Mouse (Mus musculus): Measurements from ENCODE around the gene Lrrc3c. TPM values are rescaled to one million over a fixed set of nuclear protein-coding genes. Genes with fewer than 3 reads are reported as not detected.
A peak's percentile ranks its signal among the peaks of the same experiment; 100 is the strongest.

The Lrrc3c gene
- total RNA-seq (2021), result not detected
- long read RNA-seq, experiment 1, result 0 reads
- long read RNA-seq, experiment 2, result 0 reads

DNA sequence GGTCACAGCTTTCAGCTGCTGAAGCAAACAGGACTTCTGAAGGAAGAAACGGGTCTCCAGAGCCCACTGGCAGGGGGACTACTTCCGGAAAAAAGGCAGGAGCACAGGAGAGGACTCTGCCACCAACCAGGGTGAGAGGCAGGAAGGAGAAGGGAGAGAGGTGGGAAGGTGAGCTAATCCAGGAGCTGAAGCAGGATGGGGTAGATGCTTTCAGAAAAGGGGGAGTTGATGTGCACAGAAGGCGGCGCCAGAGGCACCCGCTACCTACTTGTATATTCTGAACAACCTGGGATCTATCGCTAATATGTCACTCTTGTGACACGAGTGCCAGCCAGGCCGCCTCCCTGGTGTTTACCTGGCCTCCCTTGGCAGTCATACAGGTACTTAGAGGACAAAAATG, at the start of gene Lrrc3c:
Gene Lrrc3c (plus strand): TSS at position 301 of the 400 bp plus-strand sequence.
- no peak for TF ChIP-seq CTCF (IDR thresholded peaks at IDR 0.05)
- no peak for DNase-seq (ENCODE audit: extremely low spot score in 1 of 2, low spot score in 2 of 2)
- intact Hi-C loops (cut with DNase I), result no loop called here
- H3K4me3 ChIP-seq, result no peak within 1 kb of the TSS
- H3K27ac ChIP-seq, result no peak within 1 kb of the TSS

DNA sequence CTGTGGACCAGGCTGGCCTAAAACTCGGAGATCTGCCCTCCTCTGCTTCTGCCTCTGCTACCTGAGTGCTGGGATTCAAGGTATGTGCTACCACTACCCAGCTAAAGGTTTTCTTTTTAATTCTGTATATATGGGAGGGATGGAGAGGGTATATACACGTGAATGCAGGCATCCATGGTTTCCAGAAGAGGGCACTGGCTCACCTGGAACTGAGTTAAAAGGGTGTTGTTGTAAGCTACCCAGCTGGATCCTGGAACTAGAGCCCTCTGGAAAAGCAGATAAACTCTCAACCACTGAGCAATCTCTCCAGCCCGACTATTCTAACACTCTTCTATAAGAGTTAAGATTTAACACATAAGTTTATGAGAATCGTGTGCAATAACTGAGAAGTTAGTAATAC, 48.7 kb upstream of the Lrrc3c start:
- no peak; the same call in 1 of the 2 replicates for TF ChIP-seq CTCF (IDR thresholded peaks at IDR 0.05)
- Histone ChIP-seq H3K4me3 (no peak overlapping the region), H3K27ac (no peak overlapping the region)
- no peak for DNase-seq (ENCODE audit: extremely low spot score in 1 of 2, low spot score in 2 of 2)
- intact Hi-C loops (cut with DNase I), result no loop called here

DNA sequence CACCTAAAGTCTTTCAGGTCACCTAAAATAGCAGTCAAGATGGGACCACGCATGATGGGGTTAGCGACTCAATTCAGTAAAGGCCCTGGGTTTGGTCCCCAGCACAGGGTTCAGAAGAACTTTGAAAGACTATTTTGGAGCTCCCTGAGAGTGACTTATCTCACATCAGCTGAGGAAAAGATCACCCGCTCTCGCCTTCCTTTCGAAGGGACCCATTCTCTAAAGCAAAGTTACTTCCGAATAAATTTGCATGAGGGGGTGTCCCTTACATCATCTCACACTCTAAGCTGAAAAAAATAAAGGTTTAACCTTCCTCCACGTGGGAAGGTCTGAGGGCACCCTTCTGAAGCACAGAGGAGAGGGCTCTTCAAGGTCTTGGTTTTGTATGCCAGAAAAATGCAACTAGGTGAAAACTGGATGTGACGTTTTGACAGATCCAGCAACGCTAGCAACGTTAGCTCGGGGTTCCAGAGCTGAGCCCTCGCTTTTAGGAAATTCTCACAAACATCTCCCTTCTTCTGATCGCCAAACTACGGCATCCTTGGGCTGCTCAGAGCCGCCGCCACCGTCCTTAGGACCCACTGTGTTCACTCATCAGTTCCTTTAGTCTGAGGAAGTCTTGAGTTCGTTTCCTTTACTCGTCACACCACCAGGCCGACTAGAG, 47.6 kb upstream of the Lrrc3c start:
- H3K27ac ChIP-seq, result peak overlapping the region; percentile 87
- H3K4me3 ChIP-seq, result peak overlapping the region; percentile 72
- intact Hi-C loops (cut with DNase I), result loop anchor here (2.0 kb wide), 1 partner anchor 36 kb away; the partner anchor contains the start of gene Ormdl3
- no peak for DNase-seq (ENCODE audit: extremely low spot score in 1 of 2, low spot score in 2 of 2)
- no peak for TF ChIP-seq CTCF (IDR thresholded peaks at IDR 0.05)

DNA sequence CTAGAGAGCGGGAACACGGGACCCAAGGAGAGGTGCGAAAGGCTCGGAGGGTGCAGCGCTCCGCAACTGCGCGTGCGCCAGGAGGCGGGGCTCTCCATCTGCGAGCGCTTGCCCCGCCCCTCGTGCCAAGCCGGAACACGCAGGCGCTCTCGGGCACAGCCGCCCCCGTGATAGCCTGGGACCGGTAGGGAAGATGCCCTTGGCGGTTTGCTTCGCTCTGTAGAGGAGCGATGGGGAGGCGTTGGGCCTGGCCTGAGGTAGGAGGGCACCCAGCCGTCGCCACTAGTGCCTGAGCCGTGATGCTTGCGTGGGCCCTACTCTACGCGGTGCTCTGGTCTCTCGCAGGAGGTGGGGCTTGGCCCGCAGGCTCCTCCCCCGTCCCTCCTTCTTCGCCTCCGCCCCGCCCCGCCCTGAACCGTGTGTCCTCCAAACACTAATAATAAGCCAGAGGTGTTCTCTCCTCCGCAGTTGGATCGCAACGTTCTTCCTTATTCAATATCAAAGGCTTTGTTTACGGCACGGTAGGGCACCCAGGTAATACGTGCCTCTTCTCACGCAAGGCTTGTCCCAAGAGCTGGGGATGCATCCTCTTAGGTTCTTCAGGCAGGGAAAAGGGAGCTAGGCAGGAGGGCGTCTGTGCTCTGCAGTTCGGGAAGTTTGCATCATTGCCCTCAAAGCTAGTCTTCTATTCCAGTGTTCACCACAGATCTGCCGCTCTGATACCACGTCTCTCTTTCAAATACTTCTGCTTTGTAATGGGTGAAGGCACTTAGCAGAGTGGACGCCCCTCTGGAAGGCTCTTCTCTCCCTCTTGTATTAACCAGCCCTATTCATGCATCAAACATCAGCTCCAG, 46.9 kb upstream of the Lrrc3c start, which contains the start of gene Zpbp2:
Gene Zpbp2 (plus strand): TSS at position 123 of the 854 bp plus-strand sequence.
- peak within 1 kb of the TSS; percentile 72 for H3K4me3 ChIP-seq
- intact Hi-C loops (cut with DNase I), result loop anchor here (2.0 kb wide), 1 partner anchor 36 kb away; the partner anchor contains the start of gene Ormdl3
- TF ChIP-seq CTCF (IDR thresholded peaks at IDR 0.05), result no peak; the same call in 1 of the 2 replicates
- DNase-seq (ENCODE audit: extremely low spot score in 1 of 2, low spot score in 2 of 2), result peak; percentile 92
- H3K27ac ChIP-seq, result peak within 1 kb of the TSS; percentile 87

DNA sequence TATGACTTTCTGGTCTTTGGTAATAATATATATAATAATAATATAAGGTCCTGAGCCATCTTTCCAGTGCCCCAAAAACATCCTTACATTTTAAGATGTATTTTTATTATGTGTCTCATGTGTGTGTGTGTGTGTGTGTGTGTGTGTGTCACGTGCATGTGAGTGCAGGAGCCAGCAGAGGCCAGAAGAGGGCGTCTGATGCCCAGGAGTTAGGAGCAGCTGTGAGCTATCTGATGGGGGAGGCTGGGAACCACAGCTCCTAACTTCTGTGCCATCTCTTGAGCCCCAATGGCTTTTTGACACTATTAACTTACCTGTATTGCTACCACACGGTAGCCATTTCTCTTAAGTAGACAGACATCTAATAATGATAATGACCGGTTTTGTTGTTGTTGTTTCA, 44.1 kb upstream of the Lrrc3c start:
- intact Hi-C loops (cut with DNase I), result no loop called here
- no peak for DNase-seq (ENCODE audit: extremely low spot score in 1 of 2, low spot score in 2 of 2)
- Histone ChIP-seq H3K4me3 (no peak overlapping the region), H3K27ac (no peak overlapping the region)
- no peak for TF ChIP-seq CTCF (IDR thresholded peaks at IDR 0.05)

DNA sequence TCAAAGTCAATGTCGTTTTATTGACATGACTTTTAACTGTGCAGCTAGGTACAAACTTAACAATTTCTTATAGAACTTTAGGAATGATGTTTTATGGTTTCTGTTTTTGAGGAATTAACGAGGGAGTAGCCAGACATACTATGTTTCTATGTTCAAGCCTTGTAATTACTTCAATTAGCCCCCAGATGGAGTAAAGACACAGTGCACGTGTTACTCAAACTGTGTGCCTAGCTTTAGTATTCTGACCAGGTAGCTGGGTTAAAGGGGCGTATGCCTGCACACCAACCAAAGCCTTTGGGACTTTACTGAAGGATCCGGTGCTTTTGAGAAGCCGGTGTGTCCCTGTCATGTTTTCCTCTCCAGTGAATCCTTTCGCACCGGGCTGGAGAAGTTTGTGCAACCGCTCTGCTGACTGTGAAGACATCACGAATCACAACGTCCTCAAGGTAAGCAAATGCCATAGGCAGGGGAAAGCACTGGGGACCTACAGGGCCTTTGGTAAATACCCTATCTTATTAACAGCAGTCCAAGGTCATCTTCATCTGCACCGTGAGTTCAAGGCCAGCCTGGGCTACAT, 42.9 kb upstream of the Lrrc3c start:
- no peak overlapping the region for H3K27ac ChIP-seq
- peak; percentile 35 for TF ChIP-seq CTCF (IDR thresholded peaks at IDR 0.05)
- H3K4me3 ChIP-seq, result no peak overlapping the region
- DNase-seq (ENCODE audit: extremely low spot score in 1 of 2, low spot score in 2 of 2), result no peak
- intact Hi-C loops (cut with DNase I), result no loop called here

DNA sequence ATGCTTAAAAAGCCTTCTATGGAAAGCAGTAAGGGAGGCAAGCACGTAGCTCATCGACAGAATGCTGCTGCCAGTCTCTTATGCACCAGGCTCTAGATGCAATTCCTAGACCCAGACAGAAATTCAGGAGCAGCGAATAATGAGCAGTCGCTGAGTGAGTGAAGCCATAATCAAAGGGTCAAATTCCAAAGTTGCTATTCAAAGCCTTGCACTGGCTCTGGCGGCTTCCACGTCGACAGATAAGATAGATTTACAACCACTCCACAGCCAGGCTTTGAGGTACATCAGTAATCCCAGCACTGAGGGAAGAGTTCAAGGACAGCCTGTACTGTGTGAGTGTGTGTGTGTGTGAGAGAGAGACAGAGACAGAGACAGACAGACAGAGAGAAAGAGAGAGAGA, 37.1 kb upstream of the Lrrc3c start:
- no peak for DNase-seq (ENCODE audit: extremely low spot score in 1 of 2, low spot score in 2 of 2)
- Histone ChIP-seq H3K4me3 (no peak overlapping the region), H3K27ac (no peak overlapping the region)
- intact Hi-C loops (cut with DNase I), result no loop called here
- no peak for TF ChIP-seq CTCF (IDR thresholded peaks at IDR 0.05)

DNA sequence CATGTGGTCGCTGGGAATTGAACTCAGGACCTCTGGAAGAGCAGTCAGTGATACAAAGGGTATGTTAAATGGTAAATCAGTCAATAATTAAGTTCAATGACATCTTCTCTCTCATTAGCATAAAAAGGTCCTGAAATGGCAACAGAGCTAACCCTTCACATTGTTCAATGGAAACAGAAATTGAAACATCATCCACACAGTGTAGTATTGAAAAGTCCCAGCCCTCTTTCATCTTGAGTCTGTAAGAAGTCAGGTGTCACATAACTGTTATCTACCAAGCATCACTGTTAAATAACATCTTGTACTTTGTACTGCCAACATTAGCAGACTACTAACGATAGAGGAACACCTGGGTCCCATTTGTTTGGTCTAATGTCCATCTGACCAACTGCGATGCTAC, 35.1 kb upstream of the Lrrc3c start:
- Histone ChIP-seq H3K27ac (no peak overlapping the region), H3K4me3 (no peak overlapping the region)
- intact Hi-C loops (cut with DNase I), result no loop called here
- no peak for DNase-seq (ENCODE audit: extremely low spot score in 1 of 2, low spot score in 2 of 2)
- no peak for TF ChIP-seq CTCF (IDR thresholded peaks at IDR 0.05)

DNA sequence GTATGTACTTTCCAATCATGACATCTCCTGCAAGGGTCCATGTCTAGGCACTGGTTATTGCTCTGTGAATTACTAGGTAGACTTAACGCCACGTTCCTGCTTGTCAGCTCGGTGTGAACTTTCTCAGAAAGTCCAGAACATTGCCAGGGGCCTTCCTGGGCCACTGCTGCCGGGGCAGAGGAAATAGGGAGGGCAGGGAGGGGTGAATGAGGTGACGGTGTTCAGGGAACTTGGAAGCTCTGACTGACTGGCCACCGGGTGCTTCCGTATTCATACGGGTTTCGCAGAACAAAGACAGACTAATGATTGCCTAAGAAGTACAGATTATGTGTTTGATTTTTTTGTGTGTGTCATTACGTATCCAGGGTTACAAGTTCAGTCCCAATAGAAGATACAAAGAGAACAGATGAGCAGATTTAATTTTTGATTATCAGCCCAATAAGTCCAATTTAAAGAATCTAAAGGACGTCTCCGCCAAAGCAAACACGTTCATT, 34.1 kb upstream of the Lrrc3c start:
- Histone ChIP-seq H3K27ac (no peak overlapping the region), H3K4me3 (no peak overlapping the region)
- no peak for DNase-seq (ENCODE audit: extremely low spot score in 1 of 2, low spot score in 2 of 2)
- intact Hi-C loops (cut with DNase I), result no loop called here
- TF ChIP-seq CTCF (IDR thresholded peaks at IDR 0.05), result no peak

DNA sequence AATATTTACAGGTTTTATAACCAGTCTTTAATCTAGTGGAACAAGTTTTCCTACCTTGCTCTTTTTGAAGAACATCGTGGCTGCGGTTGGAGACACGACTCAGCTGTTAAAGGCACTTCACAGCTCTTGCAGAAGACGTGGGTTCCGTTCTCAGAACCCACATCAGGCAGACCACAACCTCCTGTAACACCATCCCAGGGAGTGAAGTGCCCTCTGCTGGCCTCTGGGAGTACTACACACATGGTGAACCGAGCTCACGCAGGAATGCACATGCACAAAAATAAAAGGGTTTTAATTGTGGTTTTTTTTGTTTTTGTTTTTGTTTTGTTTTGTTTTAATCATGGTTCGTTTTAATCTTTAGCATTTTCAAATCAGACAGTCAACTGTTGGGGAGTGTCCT, 29.8 kb upstream of the Lrrc3c start:
- Histone ChIP-seq H3K4me3 (no peak overlapping the region), H3K27ac (no peak overlapping the region)
- intact Hi-C loops (cut with DNase I), result no loop called here
- DNase-seq (ENCODE audit: extremely low spot score in 1 of 2, low spot score in 2 of 2), result no peak
- TF ChIP-seq CTCF (IDR thresholded peaks at IDR 0.05), result peak; percentile 6; the same call in 1 of the 2 replicates

DNA sequence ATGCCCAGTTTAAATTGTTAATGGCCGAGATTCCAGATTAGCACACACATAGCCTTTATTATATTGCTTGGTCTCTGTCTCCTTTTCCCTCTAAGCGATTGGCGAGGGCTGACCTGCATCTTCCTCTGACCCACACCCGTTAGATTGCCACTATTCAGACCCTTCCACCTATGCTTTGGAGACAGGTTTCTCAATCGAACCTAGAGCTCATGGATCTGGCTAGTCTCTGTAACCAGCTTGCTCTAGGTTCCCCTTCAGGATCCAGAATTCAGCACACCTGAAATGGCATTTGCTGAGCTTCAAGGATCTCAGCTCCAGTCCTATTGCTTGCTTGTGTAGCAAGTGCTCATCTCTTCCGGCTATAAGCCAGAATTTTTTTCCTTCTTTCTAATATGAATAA, 28.6 kb upstream of the Lrrc3c start:
- no peak overlapping the region for H3K27ac ChIP-seq
- no peak for DNase-seq (ENCODE audit: extremely low spot score in 1 of 2, low spot score in 2 of 2)
- H3K4me3 ChIP-seq, result no peak overlapping the region
- no peak for TF ChIP-seq CTCF (IDR thresholded peaks at IDR 0.05)
- intact Hi-C loops (cut with DNase I), result no loop called here

DNA sequence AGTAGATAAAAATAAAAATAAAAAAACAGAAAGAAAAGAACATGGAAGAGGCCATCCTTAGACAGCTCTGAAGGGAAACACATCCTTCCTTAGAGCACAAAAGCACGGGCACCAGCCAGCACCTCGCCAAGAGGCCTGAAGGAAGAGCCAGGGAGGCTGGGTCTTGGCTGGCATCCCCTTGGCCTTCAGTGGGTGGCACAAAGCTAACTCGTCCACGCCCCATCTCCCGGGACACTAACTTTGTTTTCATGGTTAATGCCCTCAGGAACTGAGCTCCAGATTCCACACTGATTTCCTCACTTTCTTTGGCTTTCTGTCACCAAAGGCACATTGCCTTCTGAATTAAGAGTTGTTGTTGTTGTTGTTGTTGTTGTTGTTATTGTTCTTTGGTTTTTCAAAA, 20.3 kb upstream of the Lrrc3c start:
- no peak for TF ChIP-seq CTCF (IDR thresholded peaks at IDR 0.05)
- no peak overlapping the region for H3K27ac ChIP-seq
- DNase-seq (ENCODE audit: extremely low spot score in 1 of 2, low spot score in 2 of 2), result no peak
- intact Hi-C loops (cut with DNase I), result no loop called here
- H3K4me3 ChIP-seq, result no peak overlapping the region

Measured in left cerebral cortex, adult 2 months (tissue).